Mouse (Mus musculus): ENCODE results near the gene Gramd4. TPM values are rescaled to one million over a fixed set of nuclear protein-coding genes. Genes with fewer than 3 reads are reported as not detected.
"Not testable (repeated sequence)": the region's sequence is repeated elsewhere in the genome, so short reads cannot be mapped to it uniquely, and the experiment has no call there.

The Gramd4 gene
- polyA plus RNA-seq, 1 experiment from 2014 or later = 56.8 TPM

GRCm38 (mm10) chr15:86041421-86041820, 16.1 kb upstream of the Gramd4 start:
- WGBS = 88% methylated on average over 5 of the region's 5 CpGs

DNA sequence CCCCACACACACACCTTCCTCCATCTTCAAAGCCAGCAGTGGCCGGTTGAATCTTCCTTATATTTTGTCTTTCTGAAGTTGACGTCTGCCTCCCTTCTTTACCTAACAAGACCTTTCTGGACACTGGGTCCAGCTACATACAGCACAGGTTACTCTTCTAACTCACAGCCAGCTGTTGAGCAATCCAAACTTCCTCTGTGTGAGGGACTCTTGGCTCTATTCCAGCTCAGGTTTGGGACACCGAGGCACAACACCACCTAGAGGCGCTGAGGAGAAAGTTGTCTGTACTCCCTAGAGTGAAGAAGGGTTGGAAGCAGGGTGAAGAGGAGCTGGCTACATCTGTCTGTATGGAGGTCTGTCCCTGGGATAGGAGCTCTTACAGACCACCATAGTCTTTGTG, 15.1 kb upstream of the Gramd4 start:
- Histone ChIP-seq H3K27me3 (replicated peaks; ENCODE audit: control insufficient read depth, insufficient read depth, low read length) (no peaks in the 10 kb centered on the region; the same call in 1 of the 2 replicates), H3K9ac (replicated peaks; ENCODE audit: low read depth, low read length) (no peak overlapping the region), H3K4me3 (replicated peaks; ENCODE audit: low read length) (no peak overlapping the region), H3K4me2 (ENCODE audit: low read length) (no peak overlapping the region), H3K9me3 (ENCODE audit: control insufficient read depth, low read length) (no peaks in the 10 kb centered on the region), H3K36me3 (ENCODE audit: control insufficient read depth, insufficient read depth) (no peaks in the 10 kb centered on the region), H3K27ac (ENCODE audit: low read length) (no peak overlapping the region), H3K4me1 (replicated peaks; ENCODE audit: control insufficient read depth, insufficient read depth, low read length) (0 out of 2 replicates have a peak, but pooled peaks cover 2% of the 10 kb centered on the region)
- ATAC-seq = no peak
- WGBS = 50% methylated on average over 4 of the region's 4 CpGs

More at GRCm38 (mm10) chr15:86041421-86041820, 16.1 kb upstream of the Gramd4 start:
- no peak overlapping the region for H3K4me2 ChIP-seq (ENCODE audit: low read length)
- no peak overlapping the region for H3K27ac ChIP-seq (ENCODE audit: low read length)
- no peak overlapping the region for H3K4me3 ChIP-seq (replicated peaks; ENCODE audit: low read length)
- ATAC-seq = no peak
- H3K9ac ChIP-seq (replicated peaks; ENCODE audit: low read depth, low read length) = no peak overlapping the region
- H3K36me3 ChIP-seq (ENCODE audit: control insufficient read depth, insufficient read depth) = no peaks in the 10 kb centered on the region
- H3K27me3 ChIP-seq (replicated peaks; ENCODE audit: control insufficient read depth, insufficient read depth, low read length) = no peaks in the 10 kb centered on the region; the same call in 1 of the 2 replicates
- 0 out of 2 replicates have a peak, but pooled peaks cover 2% of the 10 kb centered on the region for H3K4me1 ChIP-seq (replicated peaks; ENCODE audit: control insufficient read depth, insufficient read depth, low read length)
- H3K9me3 ChIP-seq (ENCODE audit: control insufficient read depth, low read length) = no peaks in the 10 kb centered on the region

DNA sequence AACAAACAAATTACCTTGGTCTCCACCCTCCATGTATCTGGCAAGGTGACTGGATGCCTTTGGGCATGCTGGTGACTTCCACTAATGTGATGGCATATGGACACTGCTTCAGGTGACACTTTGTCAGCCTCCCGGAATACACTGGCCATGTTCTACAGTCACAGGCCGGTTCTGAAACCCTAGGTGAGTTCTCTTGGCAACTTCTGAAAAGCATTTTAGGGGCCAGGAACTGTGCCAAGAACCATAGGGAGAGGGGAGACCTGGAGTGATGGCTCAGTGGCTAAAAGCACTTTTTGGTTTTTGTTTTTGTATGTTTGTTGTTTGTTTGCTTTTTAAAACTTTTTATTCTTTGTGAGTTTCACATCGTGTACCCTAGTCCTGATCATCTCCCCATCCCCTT, 8.0 kb upstream of the Gramd4 start:
- Histone ChIP-seq H3K4me3 (replicated peaks; ENCODE audit: low read length) (no peak overlapping the region), H3K27me3 (replicated peaks; ENCODE audit: control insufficient read depth, insufficient read depth, low read length) (no peaks in the 10 kb centered on the region), H3K4me2 (ENCODE audit: low read length) (no peak overlapping the region), H3K9me3 (ENCODE audit: control insufficient read depth, low read length) (no peaks in the 10 kb centered on the region), H3K9ac (replicated peaks; ENCODE audit: low read depth, low read length) (no peak overlapping the region), H3K36me3 (ENCODE audit: control insufficient read depth, insufficient read depth) (no peaks in the 10 kb centered on the region), H3K27ac (ENCODE audit: low read length) (no peak overlapping the region), H3K4me1 (replicated peaks; ENCODE audit: control insufficient read depth, insufficient read depth, low read length) (peaks cover 2% of the 10 kb centered on the region; the same call in 1 of the 2 replicates)
- ATAC-seq = no peak
- WGBS = 74% methylated on average over 3 of the region's 3 CpGs

DNA sequence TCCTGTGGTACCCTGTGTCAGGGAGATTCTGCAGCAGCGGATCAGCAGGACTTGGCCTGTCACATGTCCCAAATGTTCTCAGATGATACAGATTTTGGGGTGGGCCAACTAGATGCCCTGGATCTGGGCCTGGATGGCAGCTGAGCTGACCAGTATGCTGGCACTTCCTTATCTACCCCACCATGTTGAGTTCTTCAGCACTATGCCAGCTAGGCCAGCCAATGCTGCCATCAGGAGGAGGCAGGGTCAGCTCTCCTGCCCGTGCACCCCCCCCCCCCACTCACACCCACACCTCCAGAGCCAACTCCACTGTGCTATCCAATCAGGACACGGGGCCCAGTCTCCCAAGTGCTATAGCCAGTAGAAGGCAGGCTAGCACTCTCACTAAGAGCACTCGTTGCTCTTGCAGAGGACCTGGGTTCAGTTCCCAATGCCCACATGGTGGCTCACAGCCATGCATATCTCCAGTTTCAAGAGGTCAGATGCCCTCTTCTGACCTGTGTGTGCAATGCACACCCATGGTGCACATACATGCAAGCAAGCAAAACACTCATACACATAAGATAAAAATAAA, 7.2 kb upstream of the Gramd4 start:
- H3K27ac ChIP-seq (ENCODE audit: low read length) = no peak overlapping the region
- H3K36me3 ChIP-seq (ENCODE audit: control insufficient read depth, insufficient read depth) = no peaks in the 10 kb centered on the region
- H3K4me3 ChIP-seq (replicated peaks; ENCODE audit: low read length) = no peak overlapping the region
- ATAC-seq = no peak
- H3K9me3 ChIP-seq (ENCODE audit: control insufficient read depth, low read length) = no peaks in the 10 kb centered on the region
- H3K9ac ChIP-seq (replicated peaks; ENCODE audit: low read depth, low read length) = no peak overlapping the region
- H3K27me3 ChIP-seq (replicated peaks; ENCODE audit: control insufficient read depth, insufficient read depth, low read length) = no peaks in the 10 kb centered on the region
- H3K4me2 ChIP-seq (ENCODE audit: low read length) = no peak overlapping the region
- 80% methylated on average over 3 of the region's 4 CpGs for WGBS
- peaks cover 2% of the 10 kb centered on the region; the same call in 1 of the 2 replicates for H3K4me1 ChIP-seq (replicated peaks; ENCODE audit: control insufficient read depth, insufficient read depth, low read length)

- Histone ChIP-seq H3K4me2 (ENCODE audit: low read length) (no peak overlapping the region), H3K4me3 (replicated peaks; ENCODE audit: low read length) (no peak overlapping the region), H3K9me3 (ENCODE audit: control insufficient read depth, low read length) (no peaks in the 10 kb centered on the region), H3K27me3 (replicated peaks; ENCODE audit: control insufficient read depth, insufficient read depth, low read length) (no peaks in the 10 kb centered on the region), H3K27ac (ENCODE audit: low read length) (no peak overlapping the region), H3K9ac (replicated peaks; ENCODE audit: low read depth, low read length) (no peak overlapping the region), H3K4me1 (replicated peaks; ENCODE audit: control insufficient read depth, insufficient read depth, low read length) (peaks cover 2% of the 10 kb centered on the region; the same call in 1 of the 2 replicates), H3K36me3 (ENCODE audit: control insufficient read depth, insufficient read depth) (no peaks in the 10 kb centered on the region)
- 81% methylated on average over 10 of the region's 10 CpGs for WGBS
- no peak for ATAC-seq
Measured at GRCm38 (mm10) chr15:86051152-86051551, 6.3 kb upstream of the Gramd4 start.

DNA sequence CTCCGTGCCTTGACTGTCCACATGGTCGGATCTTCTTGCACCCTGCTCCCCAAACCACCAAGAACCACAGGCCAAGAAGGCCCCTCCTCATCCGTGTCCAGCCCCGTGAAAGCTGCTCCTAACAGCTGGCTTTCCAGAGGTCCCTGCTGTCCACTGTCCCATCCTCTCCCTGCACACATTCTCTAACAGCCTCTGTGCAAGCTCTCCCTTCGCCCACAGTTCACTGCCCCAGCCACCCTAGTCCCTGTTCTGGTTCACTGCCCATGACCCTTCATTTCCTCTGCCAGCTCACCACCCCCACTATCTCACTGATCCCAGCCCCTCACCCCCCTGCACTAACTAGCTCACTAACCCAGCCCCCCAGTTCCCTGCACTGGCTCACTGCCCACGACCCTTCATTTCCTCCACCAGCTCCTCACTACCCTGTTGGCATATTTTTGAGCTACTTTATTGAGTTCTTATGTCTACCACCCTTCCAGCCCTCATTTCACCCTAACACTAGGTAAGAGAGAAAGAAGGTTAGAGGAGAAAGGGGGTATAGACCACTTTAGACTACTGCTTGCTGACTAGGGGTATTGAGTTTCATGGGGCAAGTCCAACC, 5.5 kb upstream of the Gramd4 start:
- no peak for ATAC-seq
- H3K4me3 ChIP-seq (replicated peaks; ENCODE audit: low read length) = no peak overlapping the region
- H3K27me3 ChIP-seq (replicated peaks; ENCODE audit: control insufficient read depth, insufficient read depth, low read length) = no peaks in the 10 kb centered on the region
- H3K4me1 ChIP-seq (replicated peaks; ENCODE audit: control insufficient read depth, insufficient read depth, low read length) = peaks cover 2% of the 10 kb centered on the region; the same call in 1 of the 2 replicates
- H3K9ac ChIP-seq (replicated peaks; ENCODE audit: low read depth, low read length) = no peak overlapping the region
- no peaks in the 10 kb centered on the region for H3K36me3 ChIP-seq (ENCODE audit: control insufficient read depth, insufficient read depth)
- no peak overlapping the region for H3K27ac ChIP-seq (ENCODE audit: low read length)
- 71% methylated on average over 6 of the region's 6 CpGs for WGBS
- no peaks in the 10 kb centered on the region for H3K9me3 ChIP-seq (ENCODE audit: control insufficient read depth, low read length)
- H3K4me2 ChIP-seq (ENCODE audit: low read length) = no peak overlapping the region

DNA sequence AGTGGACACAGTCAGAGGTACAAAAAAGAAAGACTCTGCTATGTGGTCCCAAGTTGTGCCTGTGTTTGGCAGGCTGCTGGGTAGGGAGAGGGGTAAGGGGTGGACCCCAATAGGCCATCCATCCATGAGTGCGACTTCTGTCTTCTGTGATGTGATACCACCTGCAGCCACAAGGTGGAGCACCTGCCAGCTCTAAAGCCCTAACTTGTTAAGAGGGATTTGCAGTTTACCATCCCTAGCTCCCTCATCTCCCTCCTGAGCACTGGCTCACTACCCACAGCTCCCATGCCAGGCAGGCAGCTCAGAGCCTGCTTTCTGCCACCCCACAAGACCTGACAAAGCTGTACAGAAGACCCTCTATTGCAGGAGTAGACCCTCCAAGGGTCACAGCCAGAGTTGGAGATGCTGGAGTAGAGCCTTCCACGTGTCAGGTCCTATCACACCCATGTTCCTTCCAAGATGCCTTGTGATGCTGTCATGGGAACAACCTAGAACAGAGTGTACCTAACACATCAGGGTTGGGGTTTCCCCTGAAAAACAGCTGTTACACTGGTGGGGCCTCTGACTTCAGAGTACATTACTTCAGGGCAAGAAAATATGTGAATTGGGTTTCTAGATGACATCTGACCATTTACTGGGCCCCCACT, 3.5 kb upstream of the Gramd4 start:
- Histone ChIP-seq H3K4me1 (replicated peaks; ENCODE audit: control insufficient read depth, insufficient read depth, low read length) (peaks cover 13% of the 10 kb centered on the region), H3K4me3 (replicated peaks; ENCODE audit: low read length) (no peak overlapping the region), H3K9ac (replicated peaks; ENCODE audit: low read depth, low read length) (no peak overlapping the region), H3K9me3 (ENCODE audit: control insufficient read depth, low read length) (no peaks in the 10 kb centered on the region), H3K27me3 (replicated peaks; ENCODE audit: control insufficient read depth, insufficient read depth, low read length) (no peaks in the 10 kb centered on the region), H3K4me2 (ENCODE audit: low read length) (no peak overlapping the region), H3K27ac (ENCODE audit: low read length) (no peak overlapping the region), H3K36me3 (ENCODE audit: control insufficient read depth, insufficient read depth) (no peaks in the 10 kb centered on the region)
- ATAC-seq = peak; percentile 40
- 33% methylated on average over 2 of the region's 2 CpGs for WGBS

DNA sequence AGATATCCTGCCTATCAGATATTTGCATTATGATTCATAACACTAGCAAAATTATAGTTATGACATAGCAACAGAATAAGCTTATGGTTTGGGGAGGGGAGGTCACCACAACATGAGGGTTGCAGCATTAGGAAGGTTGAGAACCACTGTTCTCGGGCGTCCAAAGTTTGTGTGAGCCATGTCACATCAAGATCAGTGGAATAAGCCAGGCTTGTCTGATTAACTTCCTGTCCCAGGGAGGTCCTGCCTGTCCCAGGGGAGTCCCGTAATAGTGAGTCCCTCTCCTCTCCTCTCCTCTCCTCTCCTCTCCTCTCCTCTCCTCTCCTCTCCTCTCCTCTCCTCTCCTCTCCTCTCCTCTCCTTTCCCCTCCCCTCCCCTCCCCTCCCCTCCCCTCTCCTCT, 2.6 kb upstream of the Gramd4 start:
- ATAC-seq; H3K9me3 ChIP-seq (ENCODE audit: control insufficient read depth, low read length); H3K27ac ChIP-seq (ENCODE audit: low read length); H3K9ac ChIP-seq (replicated peaks; ENCODE audit: low read depth, low read length); H3K4me2 ChIP-seq (ENCODE audit: low read length); H3K36me3 ChIP-seq (ENCODE audit: control insufficient read depth, insufficient read depth); H3K27me3 ChIP-seq (replicated peaks; ENCODE audit: control insufficient read depth, insufficient read depth, low read length); H3K4me3 ChIP-seq (replicated peaks; ENCODE audit: low read length): not testable (repeated sequence)
- H3K4me1 ChIP-seq (replicated peaks; ENCODE audit: control insufficient read depth, insufficient read depth, low read length) = peaks cover 17% of the 10 kb centered on the region
- 83% methylated on average over 3 of the region's 3 CpGs for WGBS

DNA sequence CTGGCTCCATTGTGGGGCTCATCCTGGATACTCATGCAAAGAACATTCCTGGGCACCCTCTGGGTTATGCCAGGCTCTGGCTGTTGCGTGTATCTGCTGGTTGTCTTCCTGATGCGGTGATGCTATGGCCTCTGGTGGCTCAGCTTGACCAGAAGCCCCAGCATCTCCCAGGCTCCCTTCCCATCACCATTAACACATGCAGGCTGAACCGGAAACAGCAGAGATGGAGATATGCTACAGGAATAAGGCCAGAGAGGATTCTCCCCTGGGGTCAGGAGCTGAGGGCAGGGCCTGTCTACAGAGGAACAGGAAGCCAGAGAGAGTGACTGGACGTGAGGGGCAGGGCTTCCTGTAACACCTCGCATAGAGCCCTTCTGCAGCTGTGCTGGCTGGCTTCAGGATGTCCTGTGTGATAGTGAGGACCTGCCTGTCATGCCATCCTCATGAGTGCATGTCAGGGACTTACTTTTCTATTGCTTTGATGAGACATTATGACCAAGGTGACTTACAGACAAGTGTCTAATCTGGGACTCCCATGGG, 1.2 kb upstream of the Gramd4 start:
- Histone ChIP-seq H3K27ac (ENCODE audit: low read length) (no peak overlapping the region), H3K36me3 (ENCODE audit: control insufficient read depth, insufficient read depth) (no peaks in the 10 kb centered on the region), H3K4me3 (replicated peaks; ENCODE audit: low read length) (no peak overlapping the region), H3K4me1 (replicated peaks; ENCODE audit: control insufficient read depth, insufficient read depth, low read length) (peaks cover 32% of the 10 kb centered on the region), H3K27me3 (replicated peaks; ENCODE audit: control insufficient read depth, insufficient read depth, low read length) (no peaks in the 10 kb centered on the region), H3K4me2 (ENCODE audit: low read length) (no peak overlapping the region), H3K9me3 (ENCODE audit: control insufficient read depth, low read length) (no peaks in the 10 kb centered on the region), H3K9ac (replicated peaks; ENCODE audit: low read depth, low read length) (no peak overlapping the region)
- 91% methylated on average over 5 of the region's 5 CpGs for WGBS
- ATAC-seq = no peak
